Mouse (Mus musculus) hindbrain, embryonic 11.5 days (tissue): ENCODE measurements around the gene Acvr1b. TPM values are rescaled to one million over a fixed set of nuclear protein-coding genes. Genes with fewer than 3 reads are reported as not detected.

Experiments
- ATAC-seq: fragments of 200-750 bp; cut with Nextera tagmentation; 2 replicates; pipeline ENCODE4 v1.8.0; 2017; ENCODE audit warnings: mild to moderate bottlenecking, moderate TSS enrichment, moderate library complexity; ENCODE audit not compliant: low FRiP score
- DNase-seq: peaks from one replicate; pipeline ENCODE4 v3.0.0-alpha.2; 2015; ENCODE audit warnings: low spot score
- H3K27ac ChIP-seq: fragments of 300-500 bp; sonication (generic); 2 replicates; pipeline ENCODE4 v1.5.1; 2014; ENCODE audit warnings: mild to moderate bottlenecking, low read depth, low read length
- H3K27me3 ChIP-seq: fragments of 300-500 bp; sonication (generic); 2 replicates; pipeline ENCODE4 v1.6.1; 2014; ENCODE audit warnings: mild to moderate bottlenecking, low read length, moderate library complexity, mixed read lengths; ENCODE audit not compliant: control insufficient read depth, insufficient read depth
- H3K36me3 ChIP-seq: fragments of 300-500 bp; sonication (generic); 2 replicates; pipeline ENCODE4 v1.6.1; 2014; ENCODE audit warnings: mild to moderate bottlenecking, low read length, moderate library complexity, mixed read lengths; ENCODE audit not compliant: control insufficient read depth, insufficient read depth
- H3K4me1 ChIP-seq: fragments of 300-500 bp; sonication (generic); replicated peaks from 2 replicates; pipeline ENCODE4 v1.6.1; 2014; ENCODE audit warnings: low read length, mixed read lengths; ENCODE audit not compliant: control insufficient read depth, insufficient read depth
- H3K4me2 ChIP-seq: fragments of 300-500 bp; sonication (generic); replicated peaks from 2 replicates; pipeline ENCODE4 v1.6.1; 2014; ENCODE audit warnings: mild to moderate bottlenecking, low read depth, low read length
- H3K4me3 ChIP-seq: fragments of 300-500 bp; sonication (generic); 2 replicates; pipeline ENCODE4 v1.5.1; 2014; ENCODE audit warnings: low read depth, low read length
- H3K9ac ChIP-seq: fragments of 300-500 bp; sonication (generic); 2 replicates; pipeline ENCODE4 v1.6.1; 2014; ENCODE audit warnings: low read depth, low read length
- H3K9me3 ChIP-seq: fragments of 300-500 bp; sonication (generic); 2 replicates; pipeline ENCODE4 v1.6.1; 2016; ENCODE audit warnings: low read length; ENCODE audit not compliant: control insufficient read depth
- WGBS: fragments of 180-500 bp; shearing (Covaris S2); extraction: QIAGEN DNeasy Blood & Tissue Kit; methylation state at CpG from one replicate; pipeline ENCODE4 v1.1.7; 2014; 5-methylcytosine and 5-hydroxymethylcytosine counted together
- polyA plus RNA-seq: library from polyadenylated mRNA; unstranded; fragments of >200 nt; fragmentation: Nextera tagmentation; extraction: Ambion mirVana; gene quantifications from 2 replicates; pipeline ENCODE4 v1.2.1, GENCODE M21; 2014

Acvr1b gene
- polyA plus RNA-seq = 16.2 and 17.1 TPM in 2 replicates

DNA sequence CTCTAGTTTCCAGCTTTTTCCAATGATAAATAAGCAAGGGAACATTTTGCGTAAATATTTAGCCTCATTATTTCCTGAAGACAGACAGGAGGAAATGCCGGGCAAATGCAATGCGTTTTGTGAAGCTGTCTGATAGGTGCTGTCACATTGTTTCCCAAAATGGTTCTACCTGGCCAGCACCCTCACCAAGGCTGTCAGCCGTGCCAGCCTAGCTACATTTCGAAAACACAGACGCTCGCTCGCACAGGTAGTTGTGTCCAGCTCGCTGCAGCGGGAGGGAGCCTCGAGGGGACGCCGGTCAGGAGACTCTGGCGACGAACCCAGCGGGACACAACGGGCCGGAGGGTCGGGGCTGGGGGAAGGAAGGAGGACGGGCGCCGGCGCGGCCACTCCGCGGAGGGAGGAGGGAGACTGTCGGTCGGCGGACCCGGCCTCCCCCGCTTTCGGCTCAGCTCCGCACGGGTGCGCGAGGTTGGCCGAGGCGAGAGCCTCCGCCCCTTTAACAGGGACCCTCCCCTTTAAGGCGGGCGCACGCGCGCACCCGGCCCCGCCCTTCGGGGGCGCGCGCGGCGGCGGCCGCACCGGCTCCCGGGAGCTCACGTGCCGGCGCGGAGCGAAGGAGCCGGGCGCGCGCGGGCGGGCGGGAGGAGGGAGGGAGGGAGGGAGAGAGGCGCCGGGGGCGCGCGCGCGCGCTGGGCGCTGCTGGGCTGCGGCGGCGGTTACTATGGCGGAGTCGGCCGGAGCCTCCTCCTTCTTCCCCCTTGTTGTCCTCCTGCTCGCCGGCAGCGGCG lies at the start of gene Acvr1b:
Gene Acvr1b (plus strand): TSS at position 647 of the 791 bp plus-strand sequence.
- Histone ChIP-seq H3K4me2 (peak within 1 kb of the TSS; percentile 92), H3K4me3 (peak within 1 kb of the TSS; percentile 92), H3K27me3 (no peaks in the 10 kb centered on the region), H3K27ac (peak within 1 kb of the TSS; percentile 83), H3K9me3 (no peaks in the 10 kb centered on the region), H3K36me3 (no peaks in the 10 kb centered on the region), H3K4me1 (no peaks in the 10 kb centered on the region; the same call in 1 of the 2 replicates), H3K9ac (peak within 1 kb of the TSS; percentile 97)
- DNase-seq (peak; percentile 96), ATAC-seq (peak; percentile 92)
- WGBS = under 1% methylated on average over 31 of the region's 87 CpGs

DNA sequence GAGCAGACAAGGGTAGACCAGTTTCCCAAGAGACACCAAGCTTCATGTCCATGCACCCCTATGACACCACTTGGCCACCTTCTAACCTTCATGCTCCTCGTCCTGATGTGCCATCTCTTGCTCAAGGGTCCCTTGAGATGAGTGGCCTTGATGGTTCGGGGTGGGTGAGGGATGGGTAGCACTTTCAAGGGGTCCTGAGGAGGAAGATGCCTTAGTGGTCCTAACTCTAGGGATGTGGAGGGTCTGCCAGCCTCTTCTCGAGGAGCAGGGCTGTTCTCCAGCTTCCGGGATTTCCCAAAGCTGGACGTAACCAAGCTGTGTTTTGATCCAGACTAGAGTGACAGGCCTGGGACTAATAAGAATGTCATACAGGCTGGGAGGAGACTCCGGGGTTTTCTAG lies 48.3 kb upstream of the Acvr1b start:
- Histone ChIP-seq H3K36me3 (no peaks in the 10 kb centered on the region), H3K27ac (no peak overlapping the region), H3K4me2 (no peak overlapping the region), H3K4me3 (no peak overlapping the region), H3K4me1 (no peaks in the 10 kb centered on the region; the same call in none of the 2 replicates), H3K9me3 (no peaks in the 10 kb centered on the region; the same call in 1 of the 2 replicates), H3K27me3 (peaks cover 28% of the 10 kb centered on the region), H3K9ac (no peak overlapping the region)
- DNase-seq (no peak), ATAC-seq (no peak)
- WGBS = 87% methylated on average over 6 of the region's 6 CpGs

DNA sequence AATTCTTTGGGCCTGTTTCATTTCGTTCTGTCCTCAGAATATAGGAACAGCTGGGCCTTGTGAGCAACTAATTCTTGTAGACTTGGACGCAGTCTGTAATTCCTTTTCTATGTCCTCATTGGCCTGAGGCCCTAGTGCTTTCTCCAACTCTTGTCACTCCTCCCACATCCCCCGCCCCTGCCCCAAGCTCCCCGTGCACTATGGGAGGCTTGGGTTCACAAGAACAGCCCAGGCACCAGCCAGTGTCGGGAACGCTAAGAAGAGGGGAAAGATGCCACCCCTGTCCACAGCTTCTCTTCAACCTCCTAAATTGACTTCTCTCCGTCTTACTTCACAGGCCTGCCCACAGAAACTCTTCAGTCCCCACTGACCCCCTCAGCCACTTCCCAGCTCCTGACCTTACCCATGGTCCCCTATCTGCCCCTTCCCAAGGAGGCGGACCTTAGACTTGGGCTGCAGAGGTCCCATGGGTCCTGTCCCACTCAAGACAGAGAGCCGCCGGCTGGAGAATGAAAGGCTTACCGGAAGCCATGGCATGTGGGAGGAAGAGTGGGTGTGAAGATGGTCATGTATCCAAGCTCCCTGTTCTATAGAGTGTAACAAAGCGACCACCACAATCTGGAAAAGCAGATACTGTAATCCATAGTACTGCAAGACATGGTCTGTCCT lies 46.9 kb upstream of the Acvr1b start:
- Histone ChIP-seq H3K4me1 (no peaks in the 10 kb centered on the region; the same call in none of the 2 replicates), H3K9me3 (no peaks in the 10 kb centered on the region; the same call in 1 of the 2 replicates), H3K4me2 (no peak overlapping the region), H3K9ac (no peak overlapping the region), H3K27ac (no peak overlapping the region), H3K27me3 (peaks cover 28% of the 10 kb centered on the region), H3K36me3 (no peaks in the 10 kb centered on the region), H3K4me3 (no peak overlapping the region)
- ATAC-seq (no peak), DNase-seq (no peak)
- WGBS = 79% methylated on average over 12 of the region's 12 CpGs

DNA sequence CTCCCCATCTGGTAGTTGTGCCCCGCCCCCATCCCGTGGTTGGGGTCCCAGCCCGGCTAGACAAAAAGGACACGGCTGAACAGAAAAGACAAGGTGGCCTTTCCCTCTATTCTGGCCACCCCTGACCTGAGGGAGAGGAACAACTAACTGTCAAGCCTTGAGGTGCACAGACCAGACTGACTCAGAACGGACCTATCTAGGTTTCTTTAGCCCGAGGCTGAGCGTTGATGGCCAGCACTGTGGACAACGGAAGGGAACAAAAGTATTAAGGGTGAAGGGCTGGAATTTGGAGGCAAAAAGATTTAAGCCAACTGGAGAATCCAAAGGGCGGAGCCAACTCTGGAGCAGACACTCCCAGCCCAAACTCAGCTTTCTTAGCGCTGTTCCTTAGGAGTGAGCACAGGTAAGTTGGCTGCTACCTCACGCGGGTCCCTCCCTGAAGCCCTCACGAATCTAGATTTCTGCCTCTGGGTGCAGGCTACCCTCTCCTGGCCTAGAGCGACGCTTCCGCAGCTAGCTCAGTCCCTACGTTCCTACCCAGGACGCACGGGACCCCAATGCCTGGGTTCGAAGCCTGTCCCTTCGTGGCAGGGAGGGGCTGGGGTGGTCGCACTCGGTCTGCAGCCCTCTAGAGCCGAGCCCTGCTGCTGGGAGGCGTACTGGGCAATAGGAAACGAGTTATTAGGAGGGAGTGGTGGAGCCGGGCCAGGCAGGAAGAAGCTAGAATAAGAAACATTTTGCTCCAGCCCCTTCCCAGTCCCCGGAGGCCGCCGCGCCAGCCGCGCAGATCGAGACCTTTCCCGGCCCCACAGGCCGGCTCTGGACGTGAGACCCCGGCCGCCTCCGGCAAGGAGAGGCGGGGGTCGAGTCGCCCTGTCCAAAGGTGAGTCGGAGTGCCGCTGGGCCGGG lies 45.4 kb upstream of the Acvr1b start, which contains the start of gene Acvrl1:
Gene Acvrl1 (plus strand): TSS at position 342 of the 909 bp plus-strand sequence.
- H3K9me3 ChIP-seq = no peaks in the 10 kb centered on the region; the same call in 1 of the 2 replicates
- H3K4me1 ChIP-seq = no peaks in the 10 kb centered on the region; the same call in none of the 2 replicates
- 4% methylated on average over 46 of the region's 46 CpGs for WGBS
- H3K4me2 ChIP-seq = peak within 1 kb of the TSS; percentile 54
- no peaks in the 10 kb centered on the region for H3K36me3 ChIP-seq
- ATAC-seq (no peak), DNase-seq (peak; percentile 43)
- H3K27ac ChIP-seq = no peak within 1 kb of the TSS
- 0 out of 2 replicates have a peak within 1 kb of the TSS, but pooled peaks have one; percentile 44 for H3K9ac ChIP-seq
- H3K4me3 ChIP-seq = peak within 1 kb of the TSS; percentile 24
- H3K27me3 ChIP-seq = peaks cover 28% of the 10 kb centered on the region

DNA sequence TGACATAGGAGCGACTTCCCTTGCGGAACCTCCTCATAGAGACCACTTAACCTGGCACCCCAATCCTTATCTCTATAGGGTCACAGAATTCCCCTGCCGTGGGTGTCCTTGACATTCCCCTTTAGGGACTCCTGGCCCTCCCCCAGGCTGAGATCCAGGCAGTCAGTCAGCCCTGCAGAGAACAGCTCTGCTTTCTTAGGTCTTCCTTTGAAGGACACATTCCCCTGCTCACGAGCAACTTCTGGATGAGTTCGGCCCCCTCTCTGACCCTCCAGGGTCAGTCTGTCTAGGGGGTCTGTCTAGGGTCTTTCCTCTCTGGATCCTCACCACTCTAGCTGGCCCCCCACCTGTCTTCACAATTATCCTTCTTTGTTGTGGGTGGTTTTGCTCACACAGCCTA lies 44.5 kb upstream of the Acvr1b start:
- ATAC-seq = no peak
- DNase-seq = peak; percentile 19
- WGBS = 30% methylated on average over 5 of the region's 5 CpGs
- Histone ChIP-seq H3K4me2 (no peak overlapping the region), H3K27me3 (peaks cover 28% of the 10 kb centered on the region), H3K4me1 (peaks cover 4% of the 10 kb centered on the region), H3K27ac (no peak overlapping the region), H3K9ac (no peak overlapping the region), H3K36me3 (no peaks in the 10 kb centered on the region), H3K4me3 (0 out of 2 replicates have a peak overlapping the region, but pooled peaks have one; percentile 0), H3K9me3 (no peaks in the 10 kb centered on the region; the same call in 1 of the 2 replicates)

DNA sequence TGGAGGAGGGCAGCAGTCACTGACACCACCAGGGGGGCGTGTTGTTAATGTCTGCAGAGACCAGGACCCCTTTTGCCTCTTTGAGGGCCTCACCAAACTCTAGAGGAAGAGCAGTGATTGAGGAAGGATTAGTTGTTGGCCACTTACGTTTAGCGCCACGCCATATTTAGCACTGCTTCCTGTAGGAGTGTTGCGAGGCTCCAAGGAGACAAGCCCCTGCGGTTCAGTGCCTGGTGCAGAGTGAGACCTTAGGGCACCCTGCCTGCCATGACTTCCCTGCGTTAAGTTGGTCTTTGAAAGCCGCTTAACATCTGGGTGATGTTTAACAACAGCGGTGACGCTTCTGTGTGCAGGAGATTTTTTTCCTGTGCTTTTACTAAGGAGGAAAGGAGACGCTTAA lies 42.4 kb upstream of the Acvr1b start:
- no peak for ATAC-seq
- Histone ChIP-seq H3K27me3 (peaks cover 28% of the 10 kb centered on the region), H3K9ac (no peak overlapping the region), H3K4me3 (no peak overlapping the region), H3K36me3 (no peaks in the 10 kb centered on the region), H3K4me2 (no peak overlapping the region), H3K4me1 (peaks cover 4% of the 10 kb centered on the region), H3K9me3 (no peaks in the 10 kb centered on the region), H3K27ac (no peak overlapping the region)
- WGBS = 45% methylated on average over 11 of the region's 11 CpGs
- no peak for DNase-seq

DNA sequence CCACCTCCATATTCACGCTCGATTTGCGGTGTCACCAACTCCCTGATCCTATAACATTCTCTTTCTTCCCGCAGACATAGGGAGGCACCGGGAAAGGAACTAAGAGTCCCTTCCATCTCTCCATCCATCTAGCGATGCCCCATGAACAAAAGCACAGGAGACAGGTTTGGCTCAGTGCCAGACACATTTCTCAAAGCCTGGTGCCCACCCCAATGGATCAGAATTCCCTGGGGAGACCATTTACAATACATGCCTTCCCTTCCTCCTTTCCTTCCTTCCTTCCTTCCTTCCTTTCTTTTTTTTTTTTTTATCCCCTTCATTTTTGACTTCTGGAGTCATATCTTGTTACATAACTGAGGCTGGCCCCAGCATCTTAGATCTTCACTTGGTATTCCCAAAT lies 41.8 kb upstream of the Acvr1b start:
- Histone ChIP-seq H3K4me3 (no peak overlapping the region), H3K27me3 (peaks cover 28% of the 10 kb centered on the region), H3K4me1 (peaks cover 4% of the 10 kb centered on the region), H3K27ac (no peak overlapping the region), H3K4me2 (no peak overlapping the region), H3K9ac (no peak overlapping the region), H3K36me3 (no peaks in the 10 kb centered on the region), H3K9me3 (no peaks in the 10 kb centered on the region)
- ATAC-seq (no peak), DNase-seq (no peak)
- 74% methylated on average over 6 of the region's 6 CpGs for WGBS

DNA sequence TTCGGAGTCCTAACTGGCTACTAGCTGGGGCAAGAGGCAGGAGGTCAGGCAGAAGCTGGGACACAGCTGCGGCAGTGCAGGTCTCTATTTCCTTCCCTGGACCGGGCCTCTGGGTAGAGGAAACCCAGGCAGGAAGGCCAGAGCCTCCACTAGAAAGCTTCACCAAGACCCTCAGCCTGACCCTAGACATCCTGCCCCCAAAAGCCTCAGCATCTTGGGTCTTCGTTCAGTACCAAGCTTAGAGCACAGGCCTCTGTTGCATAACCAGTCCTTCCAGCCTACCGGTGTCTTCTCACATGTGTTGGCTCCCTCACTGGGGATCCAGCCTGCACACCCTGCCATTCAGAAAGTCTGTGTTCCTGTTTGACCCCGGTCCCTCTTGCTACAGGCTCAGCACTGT lies 41.1 kb upstream of the Acvr1b start:
- ATAC-seq (no peak), DNase-seq (no peak)
- Histone ChIP-seq H3K36me3 (no peaks in the 10 kb centered on the region), H3K4me1 (peaks cover 4% of the 10 kb centered on the region), H3K9ac (no peak overlapping the region), H3K9me3 (no peaks in the 10 kb centered on the region), H3K27ac (no peak overlapping the region), H3K27me3 (peaks cover 26% of the 10 kb centered on the region), H3K4me3 (no peak overlapping the region), H3K4me2 (no peak overlapping the region)
- 77% methylated on average over 6 of the region's 6 CpGs for WGBS
